In the genomic region with DNA sequence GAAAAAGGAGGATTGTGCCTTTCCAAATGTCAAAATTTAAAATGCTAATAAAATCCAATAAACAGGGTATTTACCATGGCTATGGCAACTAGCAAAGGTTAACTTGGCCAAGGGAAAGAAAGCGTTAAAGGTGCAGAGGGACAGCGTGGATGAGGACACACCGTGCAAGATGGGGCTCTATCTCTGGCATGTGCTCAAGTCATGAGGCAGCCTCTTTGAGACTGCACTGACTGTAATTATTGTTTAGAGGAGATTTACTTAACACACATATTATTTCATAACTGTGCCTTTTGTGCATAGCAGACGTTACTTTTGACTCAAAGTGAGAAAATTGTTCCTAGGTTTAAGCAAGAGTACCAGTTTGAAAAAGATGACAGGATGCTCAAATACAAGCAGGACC, we compare ENCODE assay signal across 14 mouse cellular contexts.
"Had no signal": no experiment of that assay in that cellular context is flagged by ENCODE, and none has a peak within 500 bp of the region (broad histone marks: within the 10 kb centered on the region; RNA-seq: fewer than 3 reads in every experiment).

No protein-coding gene starts in this region.

- H3K27ac ChIP-seq: midbrain, embryonic 13.5 days; midbrain, embryonic 15.5 days; neural tube, embryonic 12.5 days; stomach, embryonic 15.5 days; stomach, postnatal 0 days had no signal

- H3K4me3 ChIP-seq: megakaryocyte, embryonic 14.5 days; midbrain, embryonic 13.5 days; midbrain, embryonic 15.5 days; neural tube, embryonic 12.5 days; stomach, embryonic 15.5 days had no signal

- DNase-seq: lung, adult 18-20 months; lung, embryonic 14.5 days; lung, postnatal 10 days; lung, postnatal 4 days; right cerebral cortex, postnatal 14 days; thymus, adult 2 months; thymus, postnatal 25 days; thymus, postnatal 4 days had no signal

- ATAC-seq: midbrain, embryonic 13.5 days; midbrain, embryonic 15.5 days had no signal
